Mouse (Mus musculus): Measurements from ENCODE around the gene U90926.
"Not testable (repeated sequence)": the region's sequence is repeated elsewhere in the genome, so short reads cannot be mapped to it uniquely, and the experiment has no call there.

U90926 gene

DNA sequence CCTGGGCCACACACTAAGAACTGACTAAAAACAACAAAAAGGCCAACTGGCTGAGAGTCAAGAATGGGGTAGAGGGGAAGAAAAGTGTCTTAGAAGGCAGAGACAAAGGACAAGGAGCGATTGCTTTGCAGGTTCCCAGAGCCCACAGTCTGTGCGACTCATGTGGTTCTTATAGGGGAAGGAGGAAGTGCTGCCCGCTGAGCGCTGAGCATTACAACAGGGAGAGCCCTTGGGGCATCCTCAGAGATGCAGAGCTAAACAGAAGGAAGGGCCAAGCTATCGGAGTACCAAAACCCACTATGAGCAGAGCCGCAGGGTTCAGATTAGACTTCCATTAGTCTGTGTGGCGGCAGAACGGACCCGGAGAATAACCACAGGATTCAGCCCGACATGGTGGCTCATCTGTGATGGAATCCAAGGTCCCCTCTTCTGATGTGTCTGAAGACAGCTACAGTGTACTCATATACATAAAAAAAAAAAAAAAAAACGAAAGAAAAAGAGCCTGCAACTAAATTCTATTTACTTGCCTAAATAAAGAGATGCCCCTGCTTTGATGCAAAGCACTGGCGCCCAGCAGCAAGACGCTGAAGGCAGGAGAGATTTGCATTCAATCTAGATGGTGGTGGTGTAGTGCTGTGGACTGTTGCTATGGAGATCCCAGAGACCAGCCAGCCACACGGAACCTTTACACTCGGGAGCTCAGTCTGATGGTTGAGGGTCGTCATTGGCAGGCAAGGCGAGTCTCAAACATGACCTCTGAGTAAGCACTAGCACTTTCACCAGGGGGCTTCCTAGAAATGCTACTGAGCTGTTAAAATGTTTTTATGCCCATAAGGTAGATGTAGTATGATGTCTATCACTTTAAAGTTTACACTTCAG, 3.9 kb upstream of the U90926 start:
- no peak for DNase-seq (ENCODE audit: low spot score in 2 of 2)

- no peak for DNase-seq (ENCODE audit: low spot score in 2 of 2)
These were observed 3.0 kb downstream of the U90926 start for GRCm38 (mm10) chr5:92212231-92212630.

DNA sequence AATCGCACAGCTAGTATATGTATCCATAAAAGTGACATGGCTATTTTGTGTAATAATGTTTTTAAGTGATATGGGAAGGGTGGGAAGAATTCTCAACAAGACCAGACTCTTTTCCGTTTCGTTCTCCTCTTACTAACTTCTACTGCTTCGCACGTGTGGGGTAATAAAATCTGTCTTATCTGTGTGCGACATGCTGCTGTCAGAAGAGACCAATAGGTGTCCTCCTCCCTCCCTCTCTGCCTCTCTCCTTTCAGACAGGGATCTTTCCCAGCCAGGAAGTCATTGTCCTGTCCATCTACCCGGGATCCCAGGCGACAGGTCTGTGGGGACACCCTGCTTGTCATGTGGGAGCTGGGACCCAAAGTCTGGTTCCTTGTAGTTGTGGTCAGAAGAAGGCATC, 5.0 kb downstream of the U90926 start:
- DNase-seq (ENCODE audit: low spot score in 2 of 2) = no peak

GRCm38 (mm10) chr5:92206121-92206520, 9.1 kb downstream of the U90926 start:
- no peak for DNase-seq (ENCODE audit: low spot score in 2 of 2)

DNA sequence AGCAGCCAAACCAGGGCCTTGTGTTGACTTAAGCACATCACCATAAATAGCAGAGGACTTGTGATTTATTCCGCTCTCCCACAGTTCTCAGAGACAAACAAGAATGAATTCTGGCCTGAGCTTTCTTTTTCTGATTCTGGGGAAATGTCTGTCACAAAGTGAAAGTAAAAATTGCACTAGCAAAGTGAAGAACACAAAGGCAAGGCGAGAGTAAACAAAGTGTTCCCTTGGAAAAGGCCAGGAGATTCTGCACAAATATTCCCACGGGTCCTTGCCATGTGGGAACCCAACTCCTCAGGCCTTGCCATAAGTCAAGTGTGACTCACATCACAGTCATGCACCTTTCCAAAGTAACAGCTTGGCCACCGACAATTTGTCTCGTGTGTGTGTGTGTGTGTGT, 9.5 kb downstream of the U90926 start:
- DNase-seq (ENCODE audit: low spot score in 2 of 2) = no peak

DNA sequence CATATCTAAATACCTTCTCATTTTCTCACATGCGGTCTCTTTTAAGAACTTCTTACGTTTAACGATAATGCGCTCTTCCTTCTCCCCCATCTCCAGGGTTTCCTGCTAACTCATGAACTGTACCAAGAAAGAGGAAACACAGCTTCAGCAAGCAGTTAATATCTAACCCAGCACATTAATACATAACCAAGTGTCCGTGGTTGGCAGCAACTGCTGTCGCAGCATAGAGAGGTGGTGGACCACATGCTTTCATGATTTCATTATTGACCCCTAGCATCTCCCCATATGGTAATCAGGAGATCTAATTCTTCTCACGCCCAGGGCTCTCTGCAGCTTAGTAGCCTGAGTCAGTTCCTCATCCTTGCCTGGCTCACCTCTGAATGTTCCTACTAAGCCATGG, 10.0 kb downstream of the U90926 start:
- DNase-seq (ENCODE audit: low spot score in 2 of 2) = no peak

GRCm38 (mm10) chr5:92204162-92205036, 10.8 kb downstream of the U90926 start:
- no peak for DNase-seq (ENCODE audit: low spot score in 2 of 2)

- no peak for DNase-seq (ENCODE audit: low spot score in 2 of 2)
These were observed 16.9 kb downstream of the U90926 start for GRCm38 (mm10) chr5:92198266-92198665.

DNA sequence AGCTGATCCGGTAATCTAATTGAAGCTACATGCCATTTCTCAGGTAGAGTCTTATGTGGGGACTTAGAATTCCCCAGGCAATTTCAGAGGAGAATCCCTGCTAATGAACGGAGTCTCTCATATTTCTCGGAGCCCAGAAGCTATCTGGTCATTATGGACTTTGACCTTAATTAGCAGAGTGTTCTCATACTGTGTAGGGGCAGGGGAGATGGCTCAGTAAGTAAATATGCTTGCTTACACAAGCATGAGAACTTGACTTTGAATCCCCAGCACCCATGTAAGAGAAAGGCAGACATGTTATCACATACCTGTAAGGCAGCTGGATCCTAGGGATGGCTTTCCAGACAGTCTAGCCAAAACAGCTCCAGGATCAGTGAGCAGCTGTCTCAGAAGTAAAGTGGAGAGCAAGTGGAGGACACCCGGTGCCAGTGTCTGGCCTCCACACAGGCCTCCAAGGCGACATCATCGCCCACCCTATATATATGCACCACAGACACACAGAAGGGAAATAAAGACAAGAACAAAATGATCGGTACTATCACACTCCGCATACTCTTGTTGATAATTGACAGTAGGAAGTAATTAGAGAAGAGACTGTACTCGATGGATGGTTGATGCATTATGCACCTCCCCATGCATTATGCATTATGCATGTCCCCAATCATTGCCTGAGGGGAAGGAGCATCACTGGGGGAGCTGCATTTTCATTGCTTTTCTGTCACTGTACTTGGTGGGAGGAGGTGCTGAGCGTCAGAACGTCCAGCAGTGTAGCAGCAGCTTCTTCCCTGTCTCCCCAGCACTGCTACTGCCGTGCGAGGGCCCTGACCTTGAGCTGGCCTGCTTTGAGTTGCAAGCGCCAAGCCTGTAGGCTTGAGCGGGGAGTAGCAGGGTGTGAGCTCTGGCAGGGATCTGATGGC, 18.1 kb downstream of the U90926 start:
- DNase-seq (ENCODE audit: low spot score in 2 of 2) = no peak

DNA sequence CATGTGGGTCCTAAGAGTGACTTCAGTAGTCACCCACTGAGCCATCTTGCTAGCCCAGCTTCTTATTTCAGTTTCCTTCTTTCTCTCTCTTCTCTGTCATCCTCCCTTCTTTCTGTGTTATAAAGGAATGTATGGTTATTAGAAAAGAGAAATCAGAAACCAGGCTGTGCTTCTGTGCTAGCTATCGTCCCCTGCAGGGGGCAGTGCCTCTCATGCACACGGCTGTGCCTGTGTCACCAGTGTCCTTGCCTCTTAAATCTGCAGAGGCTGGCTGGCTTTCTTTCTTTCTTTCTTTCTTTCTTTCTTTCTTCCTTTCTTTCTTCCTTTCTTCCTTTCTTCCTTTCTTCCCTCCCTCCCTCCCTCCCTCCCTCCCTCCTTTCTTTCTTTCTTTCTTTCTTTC, 19.5 kb downstream of the U90926 start:
- not testable (repeated sequence) for DNase-seq (ENCODE audit: low spot score in 2 of 2)

DNA sequence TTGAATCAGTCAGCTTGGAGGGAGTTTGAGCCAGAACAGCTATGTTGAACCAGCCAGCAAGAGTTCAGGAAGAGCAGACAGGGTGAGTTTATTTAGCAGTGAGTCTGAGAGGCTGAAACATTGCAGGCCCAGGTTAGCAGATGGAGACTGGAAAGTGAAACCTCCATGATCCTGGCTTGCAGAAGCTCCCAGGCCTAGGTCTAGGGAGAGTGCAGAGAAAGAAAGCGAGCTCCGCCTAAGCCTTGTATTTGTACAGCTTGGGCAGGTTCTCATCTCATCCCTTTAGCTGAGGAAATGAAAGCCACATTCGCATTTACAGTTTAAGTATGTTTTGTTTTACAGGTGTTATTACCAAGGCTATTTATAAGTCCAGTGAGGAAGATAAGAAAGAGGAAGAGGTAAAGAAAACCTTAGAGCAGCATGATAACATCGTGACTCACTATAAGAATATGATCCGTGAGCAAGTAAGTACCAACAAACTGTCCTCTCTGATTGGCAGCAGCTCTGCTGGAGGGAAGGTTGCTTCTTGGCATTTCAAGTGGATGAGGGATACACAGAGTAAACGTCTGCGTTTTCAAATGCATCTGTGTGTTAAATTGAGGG, 26.2 kb downstream of the U90926 start:
- no peak for DNase-seq (ENCODE audit: low spot score in 2 of 2)

DNA sequence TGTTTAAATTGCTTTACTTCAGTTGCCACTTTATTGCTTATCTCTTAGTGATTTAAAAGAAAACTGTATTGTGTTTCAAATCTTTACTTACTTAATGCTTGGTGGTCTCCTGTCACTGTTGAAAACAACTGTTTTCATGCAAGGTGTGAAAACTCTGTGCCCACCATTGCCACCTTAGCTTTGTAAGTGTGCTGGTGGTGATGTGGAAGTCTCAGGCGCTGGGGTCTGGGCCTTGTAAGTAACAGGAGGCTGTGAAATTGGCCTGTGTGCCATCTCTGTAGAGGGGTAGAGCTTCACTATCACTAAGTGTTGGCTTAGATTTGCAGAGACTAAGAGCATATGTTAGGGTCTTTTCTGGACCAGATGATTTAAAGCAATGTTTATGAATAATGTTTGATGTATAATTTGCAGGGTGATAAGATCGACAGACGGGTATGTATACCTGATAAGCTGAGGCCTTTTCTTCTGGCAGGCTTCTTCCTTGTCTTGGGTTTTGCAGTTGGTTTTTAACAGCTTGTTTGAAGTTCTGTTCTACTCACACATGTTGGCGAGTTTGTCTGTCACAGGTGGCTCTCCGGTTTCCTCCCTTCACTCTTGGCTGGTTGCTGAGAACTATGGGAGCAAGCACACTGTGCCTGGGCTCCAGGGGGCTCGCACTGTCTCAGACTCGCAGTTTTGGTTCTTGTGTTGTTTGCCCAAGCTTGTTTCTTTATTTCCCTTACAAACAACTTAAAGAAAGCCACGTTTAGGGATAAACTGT, 32.0 kb downstream of the U90926 start:
- DNase-seq (ENCODE audit: low spot score in 2 of 2) = no peak

- no peak for DNase-seq (ENCODE audit: low spot score in 2 of 2)
These were observed 49.2 kb downstream of the U90926 start for GRCm38 (mm10) chr5:92165976-92166375.
